Mouse (Mus musculus): ENCODE results near the gene Col6a2. TPM values are rescaled to one million over a fixed set of nuclear protein-coding genes. Genes with fewer than 3 reads are reported as not detected.

The Col6a2 gene
- polyA plus RNA-seq (2017; shearing (Covaris generic)) = not detected

DNA sequence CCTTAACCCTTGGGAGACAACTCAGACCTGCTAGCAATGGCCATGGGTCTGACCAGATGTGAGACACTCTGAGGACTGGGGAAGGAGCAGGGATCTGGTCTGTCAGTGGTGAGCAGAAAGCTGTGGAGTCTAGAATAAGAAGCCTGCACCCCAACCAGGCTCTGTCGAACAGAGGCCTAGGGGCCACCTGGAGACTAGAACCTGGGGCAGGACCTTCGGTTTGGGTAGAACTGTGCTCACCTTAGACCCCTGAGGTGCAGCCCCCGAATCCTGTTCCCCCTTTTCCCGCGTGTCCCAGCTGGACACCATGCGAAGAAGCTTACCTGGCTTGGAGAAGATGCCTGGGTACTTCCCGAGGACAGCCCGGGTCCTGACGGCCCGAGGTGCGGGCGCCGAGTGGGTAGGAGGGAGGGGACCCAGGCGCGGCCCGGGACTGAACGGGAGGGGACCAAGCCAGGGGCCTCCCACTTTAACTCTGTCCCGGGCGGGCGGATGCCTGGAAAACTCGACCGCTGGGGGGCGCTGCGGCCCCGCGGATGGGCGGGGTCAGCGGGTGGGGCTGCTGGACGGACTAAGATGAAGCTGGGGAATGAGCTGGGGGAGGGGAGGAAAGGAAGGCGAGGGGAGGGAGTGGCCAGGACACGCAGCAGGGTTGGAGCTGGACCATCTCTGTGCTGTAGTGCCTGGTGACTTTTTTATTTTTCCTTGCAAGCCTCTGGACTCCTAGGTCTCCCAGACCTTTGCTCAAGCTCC, at the start of gene Col6a2:
Gene Col6a2, minus strand, starts transcription at position 703 of the 753 bp plus-strand sequence.

DNA sequence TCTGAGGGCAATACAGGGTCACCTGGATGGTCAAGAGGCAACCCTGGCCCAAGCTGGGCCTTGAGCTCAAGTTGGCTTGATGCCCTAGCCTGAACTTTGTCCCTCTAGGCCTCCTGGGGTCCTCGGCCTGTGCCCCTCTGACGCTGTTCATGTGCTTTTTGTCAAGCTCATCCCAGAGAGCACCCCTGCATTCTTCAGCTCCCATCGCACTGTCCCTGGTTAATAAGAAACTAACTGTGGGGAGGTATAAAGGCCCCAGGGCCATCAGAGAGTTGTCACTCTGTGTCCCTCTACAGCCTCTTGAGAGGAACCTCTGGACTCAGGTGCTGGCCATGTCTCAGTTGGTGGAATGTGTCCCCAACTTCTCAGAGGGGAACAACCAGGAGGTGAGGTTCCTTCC, 48.1 kb downstream of the Col6a2 start, which contains the start of gene Ftcd:
Gene Ftcd, plus strand, starts transcription at position 275 of the 400 bp plus-strand sequence.

DNA sequence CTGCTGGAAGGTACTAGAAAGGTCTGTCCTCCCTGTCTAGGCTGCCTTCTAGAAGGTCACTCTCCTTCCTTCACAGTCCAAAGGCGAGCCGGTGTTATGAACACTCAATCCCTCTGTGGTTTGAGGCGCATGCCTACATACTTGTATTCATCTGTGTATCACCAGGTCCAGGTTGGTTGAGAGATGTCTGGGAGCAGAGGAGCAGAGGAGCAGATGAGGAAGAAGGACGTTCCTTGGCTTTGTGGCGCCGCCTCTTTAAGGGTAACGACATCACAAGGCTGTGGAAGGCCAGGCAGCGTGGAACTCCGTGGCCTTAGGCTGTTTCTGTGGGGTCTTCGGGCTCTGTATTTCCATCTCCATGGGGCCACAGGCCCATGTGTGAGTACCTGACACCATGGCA, 61.5 kb downstream of the Col6a2 start, which contains the start of gene Spatc1l:
Gene Spatc1l, plus strand, starts transcription at position 301 of the 400 bp plus-strand sequence.

Other genes starting within 250 kb of the Col6a2 start
- 21.6 TPM for gene AC141477.1, start 183.2 kb downstream of the Col6a2 start, polyA plus RNA-seq (2017; shearing (Covaris generic))
- gene Pcnt, start 180.8 kb downstream of the Col6a2 start, polyA plus RNA-seq (2017; shearing (Covaris generic)) = 35.0 TPM
- not detected for gene 2610028H24Rik, start 174.5 kb downstream of the Col6a2 start, polyA plus RNA-seq (2017; shearing (Covaris generic))
- 84.2 TPM for gene Mcm3ap, start 154.7 kb downstream of the Col6a2 start, polyA plus RNA-seq (2017; shearing (Covaris generic))
- 1.0 TPM for gene Ybey, start 154.5 kb downstream of the Col6a2 start, polyA plus RNA-seq (2017; shearing (Covaris generic))
- 18.6 TPM for gene Lss, start 92.0 kb downstream of the Col6a2 start, polyA plus RNA-seq (2017; shearing (Covaris generic))
- gene Spatc1l, start 61.4 kb downstream of the Col6a2 start, polyA plus RNA-seq (2017; shearing (Covaris generic)) = not detected
- gene Ftcd, start 48.0 kb downstream of the Col6a2 start, polyA plus RNA-seq (2017; shearing (Covaris generic)) = not detected
- gene Col6a1, start 102.5 kb upstream of the Col6a2 start, polyA plus RNA-seq (2017; shearing (Covaris generic)) = not detected